Mouse (Mus musculus): ENCODE results near the gene Rad23a.

Rad23a gene

DNA sequence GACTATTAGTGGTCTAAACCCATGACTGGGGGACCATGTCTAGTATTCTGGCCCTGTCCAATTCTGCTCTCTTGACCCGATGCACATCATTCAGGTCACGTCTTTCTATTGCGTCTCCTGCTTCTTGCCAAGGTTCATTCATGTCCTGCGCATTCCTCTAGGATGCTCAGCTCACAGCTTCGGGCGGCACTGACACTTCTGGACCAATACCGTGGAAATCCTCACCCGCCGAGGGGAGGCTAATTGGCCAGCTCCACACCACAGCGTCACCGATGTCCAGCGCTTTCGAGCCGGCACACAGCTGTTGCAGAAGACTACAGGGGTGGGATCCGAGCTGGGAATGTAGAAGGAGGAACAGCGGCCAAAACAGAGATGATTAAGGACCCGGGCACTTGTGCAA, 24.3 kb downstream of the Rad23a start:
- in situ Hi-C loops (cut with MboI; ENCODE audit: unreplicated experiment in 2 of 2), result loop anchor here (25.0 kb wide), 2 partner anchors 454 to 529 kb away; no protein-coding TSS in a partner anchor

DNA sequence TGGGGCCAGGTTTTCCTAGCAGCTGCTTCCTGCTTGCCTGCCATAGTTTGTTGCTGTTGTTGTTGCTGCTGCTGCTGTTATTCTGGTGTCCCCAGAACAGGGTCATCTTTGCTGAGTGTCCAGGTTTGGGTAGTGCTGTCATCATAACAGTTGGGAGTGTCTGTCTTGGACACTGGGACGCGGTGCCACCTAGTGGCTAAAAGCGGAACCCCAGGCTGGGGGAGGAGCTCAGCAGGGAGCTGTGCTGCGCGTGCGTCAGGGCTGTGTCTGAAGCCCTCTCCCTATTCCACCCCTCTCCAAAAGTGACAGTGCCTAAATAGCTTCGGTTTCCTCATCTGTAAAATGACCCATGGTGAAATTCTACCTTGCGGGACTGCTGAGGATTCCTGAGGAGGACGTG, 24.9 kb downstream of the Rad23a start:
- in situ Hi-C loops (cut with MboI; ENCODE audit: unreplicated experiment in 2 of 2), result loop anchor here (25.0 kb wide), 2 partner anchors 453 to 528 kb away; no protein-coding TSS in a partner anchor

DNA sequence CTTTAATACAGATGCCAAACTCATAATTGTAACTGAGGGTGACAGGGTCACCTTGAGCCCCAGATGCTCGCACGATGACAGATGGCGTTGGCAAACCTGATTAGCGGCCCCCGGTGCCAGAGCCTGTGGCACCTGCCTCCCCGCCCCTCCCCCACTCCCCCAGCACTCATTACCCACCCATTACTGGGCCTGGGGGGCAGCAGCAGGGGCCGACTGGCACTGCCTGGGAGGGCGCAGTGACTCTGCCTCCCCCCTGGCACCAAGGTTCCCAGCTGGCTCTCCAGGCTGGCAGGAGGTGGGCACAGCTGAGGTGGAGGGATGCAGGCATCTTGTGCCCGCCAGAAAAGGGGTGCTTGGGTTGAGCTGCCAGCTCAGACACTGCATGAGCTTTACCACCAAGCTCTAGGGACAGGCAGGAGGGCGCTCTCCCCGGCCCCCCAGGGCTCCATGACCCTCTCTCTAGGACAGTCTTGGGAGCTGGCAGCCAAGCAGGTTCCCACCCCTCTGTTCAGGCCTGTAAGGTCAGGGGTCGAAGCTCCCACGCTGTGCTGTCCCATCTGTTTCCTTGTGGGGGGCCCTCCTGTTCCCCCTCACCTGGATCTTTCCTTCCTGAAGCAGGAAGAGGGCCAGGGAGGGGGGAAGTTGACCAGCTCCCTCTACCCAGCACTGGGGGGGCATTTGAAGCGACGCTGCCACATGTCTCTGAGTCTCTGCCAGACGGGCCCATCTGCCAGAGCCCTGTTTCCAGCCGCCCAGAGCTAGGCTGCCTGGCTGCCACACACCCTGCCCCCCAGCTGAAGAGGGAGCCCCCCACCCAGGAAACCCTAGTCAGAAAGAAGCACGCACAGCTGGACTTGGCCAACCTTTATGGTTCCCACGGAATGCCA, 25.7 kb downstream of the Rad23a start:
- in situ Hi-C loops (cut with MboI; ENCODE audit: unreplicated experiment in 2 of 2), result loop anchor here (5.0 to 25.0 kb wide), 6 partner anchors 77 to 527 kb away; no protein-coding TSS in a partner anchor

DNA sequence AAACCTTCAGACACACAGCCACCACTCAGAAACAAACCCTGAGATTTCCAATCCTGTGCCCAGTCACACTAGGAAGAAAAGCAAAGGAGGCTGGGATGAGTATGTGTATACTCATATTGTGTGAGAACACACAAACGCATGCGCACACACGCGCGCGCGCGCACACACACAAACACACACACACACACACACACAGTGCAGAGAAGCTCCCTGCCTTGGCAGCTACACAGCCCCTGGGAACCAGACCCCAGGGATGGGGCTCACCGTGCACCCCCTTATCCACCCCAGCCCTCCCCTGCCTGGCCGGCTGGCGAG, 26.3 kb downstream of the Rad23a start:
- in situ Hi-C loops (cut with MboI; ENCODE audit: unreplicated experiment in 2 of 2), result loop anchor here (5.0 to 25.0 kb wide), 6 partner anchors 77 to 527 kb away; no protein-coding TSS in a partner anchor

DNA sequence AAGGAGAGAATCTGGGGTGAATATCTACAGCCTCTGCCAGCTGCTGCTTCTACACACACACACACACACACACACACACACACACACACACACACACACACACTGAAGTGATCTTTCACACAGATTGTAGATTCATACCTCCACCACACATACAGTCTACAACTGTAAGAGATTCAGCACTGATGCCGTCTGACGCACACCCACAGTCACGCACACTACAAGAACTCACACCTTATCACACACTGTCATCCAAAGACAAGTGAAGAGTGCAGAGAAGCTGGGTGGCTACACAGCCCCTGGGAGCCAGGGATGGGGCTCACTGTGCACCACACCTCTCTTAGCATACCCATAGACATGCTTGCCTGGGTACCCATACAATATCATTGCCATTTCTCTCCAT, 26.6 kb downstream of the Rad23a start:
- in situ Hi-C loops (cut with MboI; ENCODE audit: unreplicated experiment in 2 of 2), result loop anchor here (5.0 to 25.0 kb wide), 6 partner anchors 77 to 527 kb away; no protein-coding TSS in a partner anchor

DNA sequence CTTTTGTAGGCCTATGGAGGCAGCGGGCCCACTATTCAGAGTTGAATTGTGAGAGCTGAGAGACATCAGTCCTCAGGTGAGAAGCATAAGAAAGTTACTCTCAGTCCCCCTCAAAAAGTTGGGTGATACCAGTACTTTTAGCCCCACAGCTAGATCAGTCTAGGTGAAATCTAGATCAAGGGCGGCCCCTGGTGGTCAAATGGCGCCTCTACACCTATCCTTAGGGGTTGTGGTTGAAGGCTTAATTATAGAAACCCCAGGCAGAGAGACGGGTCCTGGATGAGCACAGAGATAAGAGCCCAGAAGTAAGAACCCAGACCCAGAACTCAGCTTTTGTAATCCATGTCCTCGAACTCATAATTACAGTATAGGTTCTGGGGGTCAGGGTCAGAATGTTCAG, 27.4 kb downstream of the Rad23a start:
- in situ Hi-C loops (cut with MboI; ENCODE audit: unreplicated experiment in 2 of 2), result loop anchor here (5.0 to 25.0 kb wide), 6 partner anchors 76 to 526 kb away; no protein-coding TSS in a partner anchor

DNA sequence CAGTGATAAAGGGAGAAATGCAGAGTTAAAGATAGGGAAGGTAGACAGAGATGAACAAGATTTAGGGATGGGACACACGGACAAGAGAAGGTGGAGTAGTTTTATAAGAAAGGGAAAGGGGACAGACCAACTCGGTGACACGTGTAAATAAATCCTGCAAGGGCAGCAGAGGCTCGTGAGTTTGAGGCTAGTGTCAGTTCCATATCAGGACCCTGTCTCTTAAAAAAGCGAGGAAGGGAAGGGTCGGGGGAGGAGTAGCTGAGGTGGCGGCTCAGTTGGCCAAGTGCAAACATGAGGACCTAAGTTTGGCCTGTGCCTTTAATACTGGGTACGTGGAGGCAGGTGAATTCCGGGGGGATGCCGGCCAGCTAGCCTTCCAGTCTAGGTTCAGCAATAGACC, 29.2 kb downstream of the Rad23a start:
- in situ Hi-C loops (cut with MboI; ENCODE audit: unreplicated experiment in 2 of 2), result loop anchor here (5.0 to 25.0 kb wide), 6 partner anchors 74 to 524 kb away; no protein-coding TSS in a partner anchor

DNA sequence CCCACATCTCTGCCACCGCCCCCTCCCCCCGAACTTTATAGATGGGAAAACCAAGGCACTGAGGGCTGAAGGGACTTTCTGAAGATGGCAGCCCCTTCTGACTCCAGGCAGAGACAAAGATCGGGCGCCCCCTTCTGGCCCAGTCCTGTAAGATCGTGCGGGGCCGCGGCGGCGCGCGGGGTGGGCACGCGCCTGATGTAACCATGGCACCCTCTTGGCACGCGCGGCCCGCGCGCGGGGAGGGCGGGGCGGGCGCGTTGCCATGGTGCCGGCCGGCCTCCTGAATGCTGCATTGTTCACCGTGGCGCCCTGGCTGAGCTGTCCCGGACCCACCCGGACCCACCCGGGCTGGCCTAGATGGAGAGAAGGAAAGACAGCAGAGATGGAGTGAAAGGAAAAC, 29.6 kb downstream of the Rad23a start:
- in situ Hi-C loops (cut with MboI; ENCODE audit: unreplicated experiment in 2 of 2), result loop anchor here (5.0 to 25.0 kb wide), 6 partner anchors 74 to 524 kb away; no protein-coding TSS in a partner anchor

DNA sequence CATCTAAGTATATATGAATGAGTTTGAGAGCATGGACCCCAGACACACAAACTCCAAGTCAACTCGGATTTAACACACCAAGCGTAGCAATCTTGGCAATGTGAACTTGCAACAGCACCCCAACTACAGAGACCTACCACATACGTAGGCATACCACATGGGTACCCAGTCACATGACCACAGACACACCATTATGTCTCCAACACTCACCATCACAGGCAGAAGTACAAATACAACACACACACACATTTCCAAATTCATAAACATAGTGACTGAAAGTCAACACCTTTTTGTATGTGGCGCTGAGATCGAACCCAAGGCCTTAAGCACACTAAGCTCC, 30.6 kb downstream of the Rad23a start:
- in situ Hi-C loops (cut with MboI; ENCODE audit: unreplicated experiment in 2 of 2), result loop anchor here (5.0 to 25.0 kb wide), 6 partner anchors 73 to 523 kb away; no protein-coding TSS in a partner anchor

DNA sequence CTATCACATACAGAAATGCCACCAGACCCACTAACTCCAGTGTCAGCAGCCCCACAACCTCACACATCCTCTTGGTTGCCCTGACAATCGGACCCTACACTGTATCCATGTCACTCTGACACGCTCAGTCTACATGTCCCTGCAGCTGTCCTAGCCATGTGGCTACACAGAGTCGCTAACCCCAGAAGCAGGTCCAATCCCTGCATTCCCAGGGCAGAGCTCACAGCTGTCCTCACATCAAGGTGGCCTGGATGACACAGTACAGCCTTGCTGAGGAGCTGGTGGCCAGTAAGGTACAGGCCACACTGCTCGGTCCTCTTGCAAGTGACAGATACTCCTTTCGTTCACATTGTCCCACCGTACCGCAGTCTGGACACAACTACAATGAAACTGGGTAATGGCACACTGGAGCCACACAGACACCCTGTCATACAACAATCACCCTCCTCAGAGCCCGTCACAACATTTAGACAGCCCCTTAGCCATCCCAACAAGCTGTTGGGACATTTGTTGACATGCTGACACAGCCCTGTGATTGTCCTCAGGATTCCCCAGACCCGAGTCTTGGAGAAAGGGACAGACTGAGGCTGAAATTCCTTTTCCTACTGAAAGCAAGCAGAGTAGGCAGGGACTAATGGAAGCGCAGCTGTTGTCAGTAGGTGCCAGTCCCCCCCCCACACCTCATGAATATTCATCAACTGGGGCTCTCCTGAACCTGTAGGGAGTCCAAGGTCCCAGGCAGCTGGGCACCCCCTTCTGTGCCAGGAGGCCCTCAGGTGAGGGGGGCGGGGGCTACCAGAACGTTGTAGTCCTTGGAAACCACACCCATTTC, 31.1 kb downstream of the Rad23a start:
- in situ Hi-C loops (cut with MboI; ENCODE audit: unreplicated experiment in 2 of 2), result loop anchor here (25.0 kb wide), 2 partner anchors 447 to 522 kb away; no protein-coding TSS in a partner anchor

DNA sequence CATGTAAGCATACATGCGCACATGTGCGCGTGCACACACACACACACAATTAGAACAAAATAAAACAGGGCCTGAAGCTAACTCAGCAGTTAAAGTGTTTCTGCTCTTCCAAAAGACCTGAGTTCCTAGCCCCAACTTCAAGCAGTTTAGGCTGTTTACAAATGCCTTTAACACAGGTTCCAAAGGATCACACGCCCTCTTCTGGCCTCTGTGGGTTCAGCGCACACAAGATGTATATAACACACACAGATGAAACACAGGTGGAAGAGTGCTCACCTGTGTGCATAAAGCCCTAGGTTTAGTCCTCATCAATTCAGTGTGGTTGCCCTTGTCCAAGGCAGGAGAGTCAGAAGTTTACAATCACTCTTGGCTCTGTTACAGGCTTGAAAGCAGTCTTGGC, 34.4 kb downstream of the Rad23a start:
- in situ Hi-C loops (cut with MboI; ENCODE audit: unreplicated experiment in 2 of 2), result loop anchor here (25.0 kb wide), 2 partner anchors 444 to 519 kb away; no protein-coding TSS in a partner anchor

DNA sequence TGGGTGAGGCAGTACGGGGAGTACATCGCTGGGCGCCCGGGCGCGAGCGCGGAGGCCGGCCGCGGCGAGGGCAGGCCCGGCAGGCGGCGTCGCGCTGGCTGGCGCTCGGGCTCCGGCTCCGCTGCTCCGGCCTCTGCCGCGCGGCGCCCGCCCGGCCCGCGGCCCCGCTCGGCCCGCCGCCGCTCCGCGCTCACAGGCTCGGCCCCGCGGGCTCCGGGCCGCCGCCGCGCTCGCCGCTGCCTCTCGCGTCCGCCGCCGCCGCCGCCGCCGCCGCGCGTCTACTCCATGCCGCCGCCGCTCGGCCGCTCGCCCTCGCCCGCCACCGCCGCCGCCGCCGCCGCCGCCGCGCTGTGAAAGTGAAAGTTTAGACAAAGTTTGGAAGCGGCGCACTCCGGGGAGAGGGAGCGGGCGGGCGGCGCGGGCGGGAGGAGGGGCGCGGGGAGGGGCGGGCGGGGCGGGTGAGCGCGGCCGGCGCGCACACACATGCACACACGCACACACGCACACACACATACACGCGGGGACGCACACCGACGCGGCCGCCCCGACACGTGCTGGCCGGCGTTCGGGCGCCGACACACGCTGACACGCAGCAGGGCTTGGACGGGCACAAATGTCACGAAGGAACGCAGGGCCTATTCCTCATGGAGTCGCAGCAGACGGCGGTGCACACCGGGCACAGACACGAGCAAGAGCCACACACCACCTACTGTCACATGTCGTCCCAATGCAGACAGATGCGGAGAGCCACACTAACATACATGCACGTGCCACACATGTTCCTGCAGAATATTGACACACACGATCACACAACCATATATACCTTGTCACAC, 40.2 kb downstream of the Rad23a start, which contains the start of gene Nfix:
Nfix (minus strand) TSS at position 346 of the 833 bp plus-strand sequence.
- in situ Hi-C loops (cut with MboI; ENCODE audit: unreplicated experiment in 2 of 2), result loop anchor here (5.0 to 25.0 kb wide), 3 partner anchors 83 to 513 kb away; no protein-coding TSS in a partner anchor

DNA sequence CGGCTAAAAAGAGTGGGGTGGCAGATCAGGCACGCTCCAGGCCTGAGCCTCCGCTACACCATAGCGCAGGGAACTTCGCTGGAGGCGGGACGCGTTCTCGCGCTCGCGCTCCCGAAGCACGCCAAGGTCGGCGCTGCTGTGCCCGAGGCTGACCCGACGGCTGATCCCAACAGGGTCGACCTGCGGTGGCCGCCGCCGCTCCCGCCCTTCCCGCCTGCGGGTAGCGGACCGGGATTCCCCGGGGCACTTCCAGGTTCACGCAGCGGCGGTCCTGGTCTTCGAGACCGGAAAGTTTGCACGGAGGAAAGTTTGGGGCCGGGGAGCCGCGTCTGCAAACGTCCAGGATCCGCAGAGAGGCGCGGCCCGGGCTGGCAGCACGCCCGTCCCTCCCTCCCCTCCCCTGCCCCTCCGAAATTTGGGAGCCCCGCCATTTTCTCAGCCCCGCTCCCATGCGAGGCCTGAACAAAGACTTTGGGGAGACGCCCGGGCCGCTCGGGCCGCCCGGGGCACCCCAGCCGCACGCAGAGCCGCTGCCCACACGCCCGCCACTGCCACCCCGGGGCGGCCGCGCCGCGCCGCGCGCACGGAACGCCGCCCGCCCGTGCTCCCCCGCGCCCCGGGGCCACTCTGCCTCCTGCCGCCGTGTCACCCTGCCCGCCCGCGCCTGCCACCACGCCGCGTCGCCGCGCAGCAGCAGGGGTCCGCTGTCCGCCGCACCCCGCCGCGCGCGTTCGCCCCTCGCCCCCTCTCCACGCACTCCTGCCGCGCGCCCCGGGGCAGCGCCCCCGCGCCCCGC, 41.1 kb downstream of the Rad23a start:
- in situ Hi-C loops (cut with MboI; ENCODE audit: unreplicated experiment in 2 of 2), result loop anchor here in 1 of 2 experiments (5.0 kb wide), 1 partner anchor 82 kb away; no protein-coding TSS in a partner anchor

DNA sequence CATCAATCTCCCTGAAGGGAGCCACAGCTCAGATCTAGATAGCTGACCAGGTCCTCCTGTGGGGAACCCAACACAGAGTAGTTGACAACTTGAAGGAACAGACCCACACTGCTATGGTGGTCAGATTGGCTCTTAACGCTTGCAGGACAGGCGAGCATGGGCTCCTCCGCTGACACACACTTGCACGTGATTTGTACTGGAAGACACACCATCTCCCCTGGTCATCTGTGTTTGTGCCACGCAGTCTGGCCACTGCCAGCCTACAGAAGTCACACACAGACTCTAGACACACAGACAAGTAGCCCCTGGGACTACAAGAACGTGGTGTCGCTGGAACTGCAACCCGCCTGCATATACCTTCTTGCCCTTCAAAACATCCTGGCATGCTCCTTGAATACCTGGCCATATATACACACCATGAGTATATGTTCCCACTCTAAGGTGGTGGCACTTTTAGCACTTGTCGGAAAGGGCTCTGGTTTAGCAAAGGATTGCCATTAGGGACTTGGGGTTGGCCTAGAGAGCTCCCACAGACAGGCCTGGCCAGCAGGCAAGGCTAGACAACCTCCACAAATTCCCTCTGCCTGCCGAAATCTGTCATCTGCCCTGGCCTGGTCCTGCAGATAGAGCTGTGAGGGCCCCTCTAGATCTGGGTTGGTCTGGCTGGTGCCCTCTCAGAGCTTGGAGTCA, 41.9 kb downstream of the Rad23a start:
- in situ Hi-C loops (cut with MboI; ENCODE audit: unreplicated experiment in 2 of 2), result loop anchor here in 1 of 2 experiments (5.0 kb wide), 1 partner anchor 81 kb away; no protein-coding TSS in a partner anchor

DNA sequence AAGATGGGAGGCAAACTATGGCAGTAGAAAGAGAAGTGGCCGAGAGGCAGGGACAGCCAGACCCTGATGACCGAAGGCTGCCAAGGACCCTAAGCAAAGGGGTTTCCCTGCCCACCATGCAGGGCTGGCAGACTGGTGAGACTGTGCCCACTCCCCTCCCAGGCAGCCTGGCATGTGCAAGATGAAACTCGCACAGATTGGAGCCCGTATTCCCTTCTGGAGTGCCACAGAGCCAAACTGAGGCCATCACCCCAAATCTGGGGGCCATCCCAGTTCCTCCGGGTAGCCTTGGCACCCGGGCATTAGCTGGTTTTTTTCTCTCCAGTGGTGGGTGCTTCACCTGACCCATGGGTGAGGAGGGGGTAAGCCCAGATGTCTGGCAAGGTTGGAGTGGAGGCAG, 42.5 kb downstream of the Rad23a start:
- in situ Hi-C loops (cut with MboI; ENCODE audit: unreplicated experiment in 2 of 2), result loop anchor here in 1 of 2 experiments (5.0 kb wide), 1 partner anchor 81 kb away; no protein-coding TSS in a partner anchor

DNA sequence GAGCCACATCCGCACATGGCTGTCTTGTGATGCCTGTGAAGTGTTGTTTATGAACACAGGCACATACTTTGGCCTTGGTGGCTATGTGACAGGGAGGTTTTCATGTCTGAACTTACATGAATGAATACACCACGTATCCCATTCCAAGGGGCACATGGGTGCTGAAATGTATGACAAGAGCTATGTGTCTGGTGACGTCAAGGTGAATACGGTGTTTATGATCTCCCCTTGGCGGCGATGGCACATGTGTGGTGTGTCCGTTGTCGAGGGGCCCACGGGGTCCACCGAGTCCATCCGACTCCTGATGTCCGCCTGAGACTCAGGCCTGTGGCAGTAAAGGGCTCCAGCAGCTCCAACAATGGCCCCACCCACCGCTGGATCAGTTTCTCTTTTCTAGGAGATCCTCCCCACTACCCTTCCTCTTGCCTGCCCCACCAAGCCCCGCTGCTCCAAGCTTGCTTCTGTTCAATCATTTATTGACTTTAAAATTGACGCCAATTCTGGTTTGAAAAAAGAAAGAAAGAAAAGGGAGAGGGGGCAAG, 43.1 kb downstream of the Rad23a start:
- in situ Hi-C loops (cut with MboI; ENCODE audit: unreplicated experiment in 2 of 2), result loop anchor here in 1 of 2 experiments (5.0 kb wide), 1 partner anchor 80 kb away; no protein-coding TSS in a partner anchor

DNA sequence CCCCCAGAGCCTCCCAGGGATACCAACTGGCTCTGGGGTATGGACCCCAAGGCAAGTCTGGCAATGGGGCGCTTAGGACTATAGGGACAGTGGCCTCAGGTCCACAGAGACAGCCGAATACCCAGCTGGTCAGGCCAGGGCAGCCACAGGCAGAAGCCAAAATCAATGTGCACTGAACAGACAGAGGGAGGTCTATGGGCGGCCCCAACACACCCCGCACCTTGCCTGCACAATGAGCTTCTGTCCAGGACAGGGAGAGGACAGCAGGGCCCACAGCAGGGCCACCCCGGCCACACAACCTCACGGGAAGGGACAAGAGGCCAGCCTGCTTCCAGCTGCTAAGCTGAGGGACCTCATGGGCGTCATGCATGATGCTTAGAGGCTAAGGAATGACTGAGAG, 46.0 kb downstream of the Rad23a start:
- in situ Hi-C loops (cut with MboI; ENCODE audit: unreplicated experiment in 2 of 2), result loop anchor here in 1 of 2 experiments (5.0 kb wide), 1 partner anchor 42 kb away; no protein-coding TSS in a partner anchor

All from v-Abl transformed pro-B cells (cell line).